ENCODE assay signal across 14 mouse cellular contexts in the genomic region with DNA sequence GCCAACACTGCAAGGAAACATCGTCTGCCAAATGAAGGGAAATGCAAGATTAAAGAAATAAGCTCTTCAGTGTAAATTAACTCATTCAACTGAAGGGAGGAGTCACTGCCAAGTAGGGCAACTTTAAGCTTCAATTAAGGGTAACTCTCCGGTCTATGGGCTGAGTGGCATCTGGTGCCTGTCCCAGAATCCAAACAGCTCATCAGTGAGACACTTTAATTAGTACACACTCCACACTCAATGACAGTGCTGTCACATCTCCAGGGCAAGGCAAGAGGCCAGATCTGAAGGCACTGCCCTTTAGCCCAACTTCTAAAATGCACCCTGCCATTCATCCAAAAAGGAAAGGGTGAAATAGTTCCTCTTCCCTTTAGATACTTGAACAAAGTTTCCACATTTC.
A peak's percentile ranks its signal among the peaks of the same experiment; 100 is the strongest.
DNase-seq lines count a peak whose midpoint lies in the region; ATAC-seq lines count a peak whose summit lies in the region.
"Had no signal": no experiment of that assay in that cellular context is flagged by ENCODE, and none has a peak within 500 bp of the region (broad histone marks: within the 10 kb centered on the region; RNA-seq: fewer than 3 reads in every experiment).

No protein-coding gene starts in this region.

- H3K27ac ChIP-seq in hindbrain, embryonic 16.5 days (ENCODE audit: low read depth, low read length): no peak overlapping the region
- H3K27ac ChIP-seq in hindbrain, embryonic 10.5 days: no peak overlapping the region
- no peak overlapping the region for H3K27ac ChIP-seq in forebrain, embryonic 14.5 days (ENCODE audit: low read depth, low read length)
- no peak overlapping the region for H3K27ac ChIP-seq in hindbrain, embryonic 11.5 days (ENCODE audit: low read depth, low read length)
- H3K27ac ChIP-seq: hindbrain, embryonic 15.5 days; liver, embryonic 13.5 days had no signal

- no peak overlapping the region for H3K9ac ChIP-seq in hindbrain, embryonic 16.5 days (ENCODE audit: low read depth, low read length)
- no peak overlapping the region for H3K9ac ChIP-seq in forebrain, embryonic 14.5 days (ENCODE audit: low read length)
- no peak overlapping the region for H3K9ac ChIP-seq in hindbrain, embryonic 11.5 days (ENCODE audit: low read depth, low read length)
- H3K9ac ChIP-seq: hindbrain, embryonic 15.5 days; liver, embryonic 13.5 days had no signal

- H3K4me1 ChIP-seq in hindbrain, embryonic 16.5 days (ENCODE audit: control insufficient read depth, insufficient read depth, low read depth, low read length): no peaks in the 10 kb centered on the region
- no peaks in the 10 kb centered on the region for H3K4me1 ChIP-seq in hindbrain, embryonic 10.5 days (replicated peaks)
- no peaks in the 10 kb centered on the region for H3K4me1 ChIP-seq in forebrain, embryonic 14.5 days (ENCODE audit: control insufficient read depth, insufficient read depth, low read length)
- no peaks in the 10 kb centered on the region for H3K4me1 ChIP-seq in hindbrain, embryonic 11.5 days (replicated peaks; ENCODE audit: control insufficient read depth, insufficient read depth, low read length)
- H3K4me1 ChIP-seq: hindbrain, embryonic 15.5 days; liver, embryonic 13.5 days had no signal

- H3K4me2 ChIP-seq in hindbrain, embryonic 16.5 days (ENCODE audit: low read length): no peak overlapping the region
- no peak overlapping the region for H3K4me2 ChIP-seq in forebrain, embryonic 14.5 days (ENCODE audit: low read length)
- no peak overlapping the region for H3K4me2 ChIP-seq in hindbrain, embryonic 11.5 days (replicated peaks; ENCODE audit: low read depth, low read length)
- H3K4me2 ChIP-seq: hindbrain, embryonic 15.5 days; liver, embryonic 13.5 days had no signal

- DNase-seq in hindbrain, embryonic 10.5 days (ENCODE audit: low spot score): no peak
- DNase-seq in adipocyte (ENCODE audit: low spot score): peak; percentile 4
- DNase-seq in cerebellum, adult 18-20 months: peak; percentile 23 to 35
- peak; percentile 79 for DNase-seq in forebrain, embryonic 14.5 days (ENCODE audit: low spot score)
- no peak for DNase-seq in spleen, postnatal 14 days (ENCODE audit: low spot score in 2 of 2)
- DNase-seq in hindbrain, embryonic 11.5 days (ENCODE audit: low spot score): no peak
- DNase-seq: heart, adult 11 months; kidney, adult 8-10 months; kidney, postnatal 4 days; liver, embryonic 13.5 days had no signal

- no peaks in the 10 kb centered on the region for H3K9me3 ChIP-seq in hindbrain, embryonic 16.5 days (ENCODE audit: control insufficient read depth, low read length)
- H3K9me3 ChIP-seq in hindbrain, embryonic 10.5 days: no peaks in the 10 kb centered on the region
- H3K9me3 ChIP-seq in forebrain, embryonic 14.5 days (replicated peaks; ENCODE audit: control insufficient read depth, low read length): no peaks in the 10 kb centered on the region
- no peaks in the 10 kb centered on the region for H3K9me3 ChIP-seq in hindbrain, embryonic 11.5 days (ENCODE audit: control insufficient read depth, low read length)
- H3K9me3 ChIP-seq: hindbrain, embryonic 15.5 days; liver, embryonic 13.5 days had no signal

- WGBS in hindbrain, embryonic 16.5 days: 58% methylated on average over 2 of the region's 2 CpGs
- 79% methylated on average over 2 of the region's 2 CpGs for WGBS in hindbrain, embryonic 10.5 days
- WGBS in forebrain, embryonic 14.5 days: 17% methylated on average over 2 of the region's 2 CpGs
- WGBS in hindbrain, embryonic 11.5 days: 80% methylated on average over 2 of the region's 2 CpGs

- H3K27me3 ChIP-seq in hindbrain, embryonic 16.5 days (replicated peaks; ENCODE audit: control insufficient read depth, insufficient read depth, low read length): no peaks in the 10 kb centered on the region
- H3K27me3 ChIP-seq in hindbrain, embryonic 10.5 days (ENCODE audit: insufficient read depth, poor library complexity, severe bottlenecking): no peaks in the 10 kb centered on the region
- H3K27me3 ChIP-seq in forebrain, embryonic 14.5 days (replicated peaks; ENCODE audit: control insufficient read depth, insufficient read depth, low read length): no peaks in the 10 kb centered on the region
- H3K27me3 ChIP-seq in hindbrain, embryonic 11.5 days (ENCODE audit: control insufficient read depth, insufficient read depth, low read length): no peaks in the 10 kb centered on the region
- H3K27me3 ChIP-seq: hindbrain, embryonic 15.5 days; liver, embryonic 13.5 days; Patski had no signal

- no peak overlapping the region for H3K4me3 ChIP-seq in hindbrain, embryonic 16.5 days (ENCODE audit: low read length)
- no peak overlapping the region for H3K4me3 ChIP-seq in hindbrain, embryonic 10.5 days
- H3K4me3 ChIP-seq in forebrain, embryonic 14.5 days (ENCODE audit: low read depth, low read length): no peak overlapping the region
- no peak overlapping the region for H3K4me3 ChIP-seq in hindbrain, embryonic 11.5 days (ENCODE audit: low read depth, low read length)
- H3K4me3 ChIP-seq: hindbrain, embryonic 15.5 days; liver, embryonic 13.5 days had no signal

- peak; percentile 68 for ATAC-seq in hindbrain, embryonic 16.5 days
- ATAC-seq in forebrain, embryonic 14.5 days: peak; percentile 89
- ATAC-seq in granulocyte monocyte progenitor cell, adult 5-6 weeks (replicated peaks; ENCODE audit: poor library complexity, severe bottlenecking): no peak
- no peak for ATAC-seq in hindbrain, embryonic 11.5 days (ENCODE audit: low FRiP score)
- ATAC-seq: Patski had no signal

- H3K36me3 ChIP-seq in hindbrain, embryonic 16.5 days (ENCODE audit: control insufficient read depth, insufficient read depth, low read length): no peaks in the 10 kb centered on the region
- H3K36me3 ChIP-seq in hindbrain, embryonic 10.5 days: no peaks in the 10 kb centered on the region
- H3K36me3 ChIP-seq in forebrain, embryonic 14.5 days (ENCODE audit: control insufficient read depth, insufficient read depth, low read length): no peaks in the 10 kb centered on the region
- H3K36me3 ChIP-seq in hindbrain, embryonic 11.5 days (ENCODE audit: control insufficient read depth, insufficient read depth, low read length): no peaks in the 10 kb centered on the region
- H3K36me3 ChIP-seq: hindbrain, embryonic 15.5 days; liver, embryonic 13.5 days had no signal

Comparison
In these comparisons a context has a peak if more than half of its experiments do, and no peak if none do; other contexts are left out.
1. ATAC-seq: peak in hindbrain, embryonic 16.5 days (single experiment) and forebrain, embryonic 14.5 days (single experiment); none in granulocyte monocyte progenitor cell, adult 5-6 weeks (single experiment) and hindbrain, embryonic 11.5 days (single experiment).
2. DNase-seq: peak in adipocyte (single experiment), cerebellum, adult 18-20 months (2 of 2) and forebrain, embryonic 14.5 days (single experiment); none in hindbrain, embryonic 10.5 days (single experiment), spleen, postnatal 14 days (0 of 2) and hindbrain, embryonic 11.5 days (single experiment).